Mouse (Mus musculus) embryonic facial prominence, embryonic 14.5 days (tissue): ENCODE measurements around the gene Hspbap1. TPM values are rescaled to one million over a fixed set of nuclear protein-coding genes. Genes with fewer than 3 reads are reported as not detected.

Experiments used
- ATAC-seq: fragments of 200-750 bp; cut with Nextera tagmentation; 2 replicates; pipeline ENCODE4 v1.8.0; 2017; ENCODE audit warnings: low read depth, moderate number of reproducible peaks, moderate TSS enrichment
- DNase-seq: peaks from one replicate; pipeline ENCODE4 v3.0.0-alpha.2; 2015; ENCODE audit warnings: low spot score
- H3K27ac ChIP-seq: fragments of 300-500 bp; sonication (generic); replicated peaks from 2 replicates; pipeline ENCODE4 v1.5.1; 2014; ENCODE audit warnings: low read depth, mild to moderate bottlenecking, low read length, moderate library complexity
- H3K27me3 ChIP-seq: fragments of 300-500 bp; sonication (generic); replicated peaks from 2 replicates; pipeline ENCODE4 v1.6.1; 2014; ENCODE audit warnings: low read length; ENCODE audit not compliant: control insufficient read depth, insufficient read depth
- H3K36me3 ChIP-seq: fragments of 300-500 bp; sonication (generic); 2 replicates; pipeline ENCODE4 v1.6.1; 2014; ENCODE audit warnings: low read length, mixed read lengths; ENCODE audit not compliant: control insufficient read depth, insufficient read depth
- H3K4me1 ChIP-seq: fragments of 300-500 bp; sonication (generic); 2 replicates; pipeline ENCODE4 v1.6.1; 2014; ENCODE audit warnings: antibody characterized with exemption, low read length; ENCODE audit not compliant: control insufficient read depth, insufficient read depth
- H3K4me2 ChIP-seq: fragments of 300-500 bp; sonication (generic); 2 replicates; pipeline ENCODE4 v1.6.1; 2014; ENCODE audit warnings: low read depth, mild to moderate bottlenecking, low read length, moderate library complexity, mixed read lengths
- H3K4me3 ChIP-seq: fragments of 300-500 bp; sonication (generic); 2 replicates; pipeline ENCODE4 v1.5.1; 2014; ENCODE audit warnings: low read depth, mild to moderate bottlenecking, low read length
- H3K9ac ChIP-seq: fragments of 300-500 bp; sonication (generic); 2 replicates; pipeline ENCODE4 v1.6.1; 2014; ENCODE audit warnings: low read depth, mild to moderate bottlenecking, low read length, moderate library complexity, mixed read lengths
- H3K9me3 ChIP-seq: fragments of 300-500 bp; sonication (generic); 2 replicates; pipeline ENCODE4 v1.6.1; 2016; ENCODE audit warnings: low read length; ENCODE audit not compliant: control insufficient read depth
- WGBS: fragments of 180-500 bp; shearing (Covaris S2); extraction: QIAGEN DNeasy Blood & Tissue Kit; methylation state at CpG from one replicate; pipeline ENCODE4 v1.1.7; 2014; 5-methylcytosine and 5-hydroxymethylcytosine counted together
- polyA plus RNA-seq: library from polyadenylated mRNA; unstranded; fragments of >200 nt; fragmentation: Nextera tagmentation; extraction: Ambion mirVana; gene quantifications from 2 replicates; pipeline ENCODE4 v1.2.1, GENCODE M21; 2014

The Hspbap1 gene
- polyA plus RNA-seq, 1 experiment from 2014 or later: 13.9 TPM

- no peak overlapping the region for H3K4me2 ChIP-seq
- 77% methylated on average over 11 of the region's 11 CpGs for WGBS
- H3K4me1 ChIP-seq: 0 out of 2 replicates have a peak, but pooled peaks cover 4% of the 10 kb centered on the region
- H3K36me3 ChIP-seq: no peaks in the 10 kb centered on the region
- no peak for ATAC-seq
- no peak overlapping the region for H3K9ac ChIP-seq
- peaks cover 23% of the 10 kb centered on the region for H3K27me3 ChIP-seq
- no peak for DNase-seq
- no peak overlapping the region for H3K4me3 ChIP-seq
- no peaks in the 10 kb centered on the region for H3K9me3 ChIP-seq
- H3K27ac ChIP-seq: no peak overlapping the region
Observed at GRCm38 (mm10) chr16:35867726-35868125, 97.6 kb downstream of the Hspbap1 start.

- Histone ChIP-seq H3K9me3 (no peaks in the 10 kb centered on the region), H3K4me1 (0 out of 2 replicates have a peak, but pooled peaks cover 4% of the 10 kb centered on the region), H3K4me2 (no peak overlapping the region), H3K27me3 (peaks cover 27% of the 10 kb centered on the region), H3K36me3 (no peaks in the 10 kb centered on the region), H3K4me3 (no peak overlapping the region), H3K9ac (no peak overlapping the region), H3K27ac (no peak overlapping the region)
- peak; percentile 18 for DNase-seq
- no peak for ATAC-seq
- 28% methylated on average over 3 of the region's 3 CpGs for WGBS
Observed at GRCm38 (mm10) chr16:35869126-35869525, 99.0 kb downstream of the Hspbap1 start.

GRCm38 (mm10) chr16:35869656-35870055 lies 99.5 kb downstream of the Hspbap1 start:
- H3K27ac ChIP-seq: no peak overlapping the region
- H3K9me3 ChIP-seq: no peaks in the 10 kb centered on the region
- no peak for ATAC-seq
- WGBS: 68% methylated on average over 6 of the region's 6 CpGs
- no peak for DNase-seq
- no peak overlapping the region for H3K4me3 ChIP-seq
- H3K4me2 ChIP-seq: no peak overlapping the region
- H3K9ac ChIP-seq: no peak overlapping the region
- H3K36me3 ChIP-seq: no peaks in the 10 kb centered on the region
- H3K27me3 ChIP-seq: peaks cover 27% of the 10 kb centered on the region
- 0 out of 2 replicates have a peak, but pooled peaks cover 4% of the 10 kb centered on the region for H3K4me1 ChIP-seq

- peak overlapping the region; percentile 70 for H3K4me3 ChIP-seq
- peak overlapping the region; percentile 94 for H3K4me2 ChIP-seq
- peak overlapping the region; percentile 71 for H3K9ac ChIP-seq
- H3K27me3 ChIP-seq: peaks cover 27% of the 10 kb centered on the region
- no peaks in the 10 kb centered on the region for H3K9me3 ChIP-seq
- H3K27ac ChIP-seq: no peak overlapping the region
- no peak for DNase-seq
- no peak for ATAC-seq
- WGBS: 1% methylated on average over 12 of the region's 12 CpGs
- 0 out of 2 replicates have a peak, but pooled peaks cover 4% of the 10 kb centered on the region for H3K4me1 ChIP-seq
- H3K36me3 ChIP-seq: no peaks in the 10 kb centered on the region
Observed at GRCm38 (mm10) chr16:35870581-35871047, 100.4 kb downstream of the Hspbap1 start.

- Histone ChIP-seq H3K9ac (peak within 1 kb of the TSS; percentile 71), H3K27ac (no peak within 1 kb of the TSS), H3K36me3 (no peaks in the 10 kb centered on the region), H3K27me3 (peaks cover 27% of the 10 kb centered on the region), H3K4me1 (0 out of 2 replicates have a peak, but pooled peaks cover 4% of the 10 kb centered on the region), H3K4me2 (peak within 1 kb of the TSS; percentile 94), H3K9me3 (no peaks in the 10 kb centered on the region), H3K4me3 (peak within 1 kb of the TSS; percentile 70)
- ATAC-seq (peak; percentile 67), DNase-seq (peak; percentile 45)
- WGBS: 1% methylated on average over 26 of the region's 38 CpGs
Observed at GRCm38 (mm10) chr16:35871048-35871851, 101.1 kb downstream of the Hspbap1 start, which contains the start of gene Parp14. Gene Parp14, minus strand, starts transcription at chr16:35871544.

GRCm38 (mm10) chr16:35871898-35872297 lies 101.7 kb downstream of the Hspbap1 start:
- ATAC-seq: peak; percentile 61
- H3K4me1 ChIP-seq: 0 out of 2 replicates have a peak, but pooled peaks cover 4% of the 10 kb centered on the region
- peaks cover 27% of the 10 kb centered on the region for H3K27me3 ChIP-seq
- peak overlapping the region; percentile 94 for H3K4me2 ChIP-seq
- DNase-seq: peak; percentile 27
- no peaks in the 10 kb centered on the region for H3K36me3 ChIP-seq
- peak overlapping the region; percentile 70 for H3K4me3 ChIP-seq
- WGBS: 20% methylated on average over 12 of the region's 12 CpGs
- no peak overlapping the region for H3K27ac ChIP-seq
- H3K9ac ChIP-seq: 0 out of 2 replicates have a peak overlapping the region, but pooled peaks have one; percentile 71
- H3K9me3 ChIP-seq: no peaks in the 10 kb centered on the region

- H3K4me3 ChIP-seq: peak overlapping the region; percentile 70; the same call in 1 of the 2 replicates
- ATAC-seq: no peak
- no peak overlapping the region for H3K27ac ChIP-seq
- H3K36me3 ChIP-seq: no peaks in the 10 kb centered on the region
- 32% methylated on average over 14 of the region's 14 CpGs for WGBS
- no peaks in the 10 kb centered on the region for H3K9me3 ChIP-seq
- H3K4me1 ChIP-seq: 0 out of 2 replicates have a peak, but pooled peaks cover 4% of the 10 kb centered on the region
- no peak overlapping the region for H3K9ac ChIP-seq
- peaks cover 27% of the 10 kb centered on the region for H3K27me3 ChIP-seq
- no peak for DNase-seq
- H3K4me2 ChIP-seq: peak overlapping the region; percentile 94
Observed at GRCm38 (mm10) chr16:35872410-35873006, 102.3 kb downstream of the Hspbap1 start.

GRCm38 (mm10) chr16:35874416-35874815 lies 104.2 kb downstream of the Hspbap1 start:
- ATAC-seq (no peak), DNase-seq (peak; percentile 10)
- Histone ChIP-seq H3K4me2 (no peak overlapping the region), H3K9me3 (no peaks in the 10 kb centered on the region), H3K36me3 (no peaks in the 10 kb centered on the region), H3K27me3 (peaks cover 27% of the 10 kb centered on the region), H3K27ac (no peak overlapping the region), H3K9ac (no peak overlapping the region), H3K4me1 (0 out of 2 replicates have a peak, but pooled peaks cover 4% of the 10 kb centered on the region), H3K4me3 (no peak overlapping the region)
- WGBS: 32% methylated on average over 3 of the region's 3 CpGs
